Mouse (Mus musculus): ENCODE data around the gene Creg2. TPM values are rescaled to one million over a fixed set of nuclear protein-coding genes. Genes with fewer than 3 reads are reported as not detected.

Creg2 gene
- polyA plus RNA-seq, 1 experiment from 2014 or later = 0.05 TPM

DNA sequence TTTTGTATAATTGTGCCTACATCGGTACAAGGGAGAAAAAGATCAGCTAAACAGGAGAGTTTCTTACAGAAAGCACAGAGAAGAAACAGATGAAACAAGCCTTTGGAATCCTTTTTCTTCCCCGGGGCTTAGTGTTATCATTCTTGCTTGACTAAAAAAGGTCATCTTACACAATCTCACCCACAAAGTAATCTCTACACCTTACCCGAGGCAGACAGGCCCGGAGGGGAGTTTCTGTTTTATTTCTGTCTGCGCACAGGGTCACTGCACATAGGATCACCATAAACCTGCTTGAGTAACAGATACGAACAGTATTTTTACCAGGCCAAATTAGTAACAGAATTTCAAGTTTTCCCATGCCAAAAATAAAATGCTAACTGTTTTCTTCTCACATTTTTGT, 79.6 kb downstream of the Creg2 start:
- Histone ChIP-seq H3K4me1 (ENCODE audit: insufficient read depth) (peaks cover 10% of the 10 kb centered on the region; the same call in 1 of the 2 replicates), H3K27ac (ENCODE audit: low read depth) (no peak overlapping the region), H3K9me3 (ENCODE audit: low read depth, low read length) (no peaks in the 10 kb centered on the region), H3K9ac (no peak overlapping the region), H3K4me3 (ENCODE audit: low read depth, low read length) (no peak overlapping the region), H3K27me3 (ENCODE audit: insufficient read depth, low read length) (no peaks in the 10 kb centered on the region), H3K4me2 (no peak overlapping the region), H3K36me3 (ENCODE audit: insufficient read depth) (0 out of 2 replicates have a peak, but pooled peaks cover 5% of the 10 kb centered on the region)
- 53% methylated on average over 6 of the region's 6 CpGs for WGBS
- ATAC-seq (ENCODE audit: insufficient read depth) = no peak
- no peak for TF ChIP-seq CTCF (IDR thresholded peaks at IDR 0.05; ENCODE audit: low read depth)
- no peak for DNase-seq

Other genes starting within 250 kb of the Creg2 start
- 9.9 and 10.7 TPM in 2 replicates for gene Tbc1d8, start 172.7 kb downstream of the Creg2 start, polyA plus RNA-seq (2014; fragmentation: Nextera tagmentation; extraction: Ambion mirVana)
- 26.8 and 29.0 TPM in 2 replicates for gene Cnot11, start 116.5 kb downstream of the Creg2 start, polyA plus RNA-seq (2014; fragmentation: Nextera tagmentation; extraction: Ambion mirVana)
- gene Rnf149, start 74.1 kb downstream of the Creg2 start, polyA plus RNA-seq (2014; fragmentation: Nextera tagmentation; extraction: Ambion mirVana) = 32.8 and 33.3 TPM in 2 replicates
- 0.24 and 0.27 TPM in 2 replicates for gene Rfx8, start 69.5 kb upstream of the Creg2 start, polyA plus RNA-seq (2014; fragmentation: Nextera tagmentation; extraction: Ambion mirVana)
- gene Gm3646, start 153.9 kb upstream of the Creg2 start, polyA plus RNA-seq (2014; fragmentation: Nextera tagmentation; extraction: Ambion mirVana) = not detected in 2 replicates
- gene Map4k4, start 249.4 kb upstream of the Creg2 start, polyA plus RNA-seq (2014; fragmentation: Nextera tagmentation; extraction: Ambion mirVana) = 44.7 and 49.3 TPM in 2 replicates